Mouse (Mus musculus) intestine, postnatal 0 days (tissue): ENCODE data around the gene Rpl9-ps6. TPM values are rescaled to one million over a fixed set of nuclear protein-coding genes. Genes with fewer than 3 reads are reported as not detected.

Source experiments
- ATAC-seq: fragments of 200-750 bp; cut with Nextera tagmentation; 2 replicates; pipeline ENCODE4 v1.8.0; 2017; ENCODE audit warnings: mild to moderate bottlenecking, moderate TSS enrichment, moderate library complexity
- H3K27ac ChIP-seq: fragments of 300-500 bp; sonication (generic); 2 replicates; pipeline ENCODE4 v1.5.1; 2014; ENCODE audit warnings: mild to moderate bottlenecking, low read depth, low read length, moderate library complexity
- H3K27me3 ChIP-seq: fragments of 300-500 bp; sonication (generic); replicated peaks from 2 replicates; pipeline ENCODE4 v1.6.1; 2014; ENCODE audit warnings: low read length, mixed read lengths; ENCODE audit not compliant: control insufficient read depth, insufficient read depth
- H3K36me3 ChIP-seq: fragments of 300-500 bp; sonication (generic); 2 replicates; pipeline ENCODE4 v1.6.1; 2014; ENCODE audit warnings: mild to moderate bottlenecking, moderate library complexity; ENCODE audit not compliant: control insufficient read depth, insufficient read depth
- H3K4me1 ChIP-seq: fragments of 300-500 bp; sonication (generic); replicated peaks from 2 replicates; pipeline ENCODE4 v1.6.1; 2014; ENCODE audit warnings: antibody characterized with exemption, low read length, mixed read lengths; ENCODE audit not compliant: control insufficient read depth, insufficient read depth
- H3K4me2 ChIP-seq: fragments of 300-500 bp; sonication (generic); replicated peaks from 2 replicates; pipeline ENCODE4 v1.6.1; 2014; ENCODE audit warnings: low read depth, mild to moderate bottlenecking, moderate library complexity
- H3K4me3 ChIP-seq: fragments of 300-500 bp; sonication (generic); 2 replicates; pipeline ENCODE4 v1.5.1; 2014; ENCODE audit warnings: low read depth, low read length
- H3K9ac ChIP-seq: fragments of 300-500 bp; sonication (generic); 2 replicates; pipeline ENCODE4 v1.6.1; 2014; ENCODE audit warnings: mild to moderate bottlenecking, low read depth, low read length
- H3K9me3 ChIP-seq: fragments of 300-500 bp; sonication (generic); 2 replicates; pipeline ENCODE4 v1.6.1; 2016; ENCODE audit warnings: mixed run types; ENCODE audit not compliant: control insufficient read depth
- CTCF ChIP-seq: sonication (generic); IDR thresholded peaks from 2 replicates; pipeline ENCODE4 v1.5.1; 2016; ENCODE audit warnings: low read depth, mild to moderate bottlenecking, control low read depth, antibody characterized with exemption, moderate library complexity
- WGBS: fragments of 180-500 bp; shearing (Covaris S2); extraction: QIAGEN DNeasy Blood & Tissue Kit; methylation state at CpG from one replicate; pipeline ENCODE4 v1.1.7; 2014; 5-methylcytosine and 5-hydroxymethylcytosine counted together
- polyA plus RNA-seq: library from polyadenylated mRNA; unstranded; fragments of >200 nt; fragmentation: Nextera tagmentation; extraction: Ambion mirVana; gene quantifications from 2 replicates; pipeline ENCODE4 v1.2.1, GENCODE M21; 2015

Rpl9-ps6 gene
- polyA plus RNA-seq = 89.1 and 99.6 TPM in 2 replicates

DNA sequence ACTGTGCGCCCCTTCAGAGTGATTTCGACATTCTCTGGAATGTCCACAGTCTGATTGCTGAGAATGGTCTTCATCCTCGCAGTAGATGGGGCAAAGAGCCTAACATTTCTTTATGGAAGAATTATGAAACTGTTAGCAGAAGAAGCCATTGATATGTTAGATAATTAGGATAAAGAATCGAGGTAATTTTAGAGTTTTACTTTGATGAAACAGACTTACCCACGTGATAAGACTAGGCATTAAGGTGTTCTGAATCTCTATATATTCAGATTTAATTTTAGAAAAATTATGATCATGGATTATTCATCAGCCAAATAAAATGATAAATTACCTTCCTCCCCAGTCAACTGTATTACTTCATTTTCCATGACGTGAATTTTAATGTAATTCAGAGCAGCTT, at the start of gene Rpl9-ps6:
Rpl9-ps6 (minus strand) TSS at position 101 of the 400 bp plus-strand sequence.
- no peak within 1 kb of the TSS for H3K4me3 ChIP-seq
- no peak for TF ChIP-seq CTCF
- ATAC-seq = no peak
- no peak within 1 kb of the TSS for H3K27ac ChIP-seq
- H3K27me3 ChIP-seq = no peaks in the 10 kb centered on the region
- no peaks in the 10 kb centered on the region for H3K36me3 ChIP-seq
- H3K9ac ChIP-seq = no peak within 1 kb of the TSS
- WGBS = 80% methylated on average over 5 of the region's 6 CpGs
- H3K4me2 ChIP-seq = no peak within 1 kb of the TSS
- H3K4me1 ChIP-seq = 0 out of 2 replicates have a peak, but pooled peaks cover 4% of the 10 kb centered on the region
- H3K9me3 ChIP-seq = no peaks in the 10 kb centered on the region

- TF ChIP-seq CTCF = peak; percentile 57
- ATAC-seq = no peak
- Histone ChIP-seq H3K4me1 (0 out of 2 replicates have a peak, but pooled peaks cover 2% of the 10 kb centered on the region), H3K27me3 (no peaks in the 10 kb centered on the region), H3K36me3 (peaks cover 36% of the 10 kb centered on the region), H3K27ac (no peak overlapping the region), H3K9me3 (no peaks in the 10 kb centered on the region), H3K9ac (no peak overlapping the region), H3K4me3 (no peak overlapping the region), H3K4me2 (no peak overlapping the region)
- 46% methylated on average over 1 of the region's 1 CpGs for WGBS
Measured at GRCm38 (mm10) chr19:32512518-32512917, 46.1 kb upstream of the Rpl9-ps6 start.

GRCm38 (mm10) chr19:32510962-32511361, 44.6 kb upstream of the Rpl9-ps6 start:
- WGBS = 53% methylated on average over 6 of the region's 6 CpGs
- H3K27me3 ChIP-seq = no peaks in the 10 kb centered on the region
- H3K36me3 ChIP-seq = peaks cover 29% of the 10 kb centered on the region
- H3K27ac ChIP-seq = peak overlapping the region; percentile 67
- peak; percentile 83 for ATAC-seq
- H3K4me3 ChIP-seq = no peak overlapping the region
- no peak for TF ChIP-seq CTCF
- H3K9me3 ChIP-seq = no peaks in the 10 kb centered on the region
- peak overlapping the region; percentile 25; the same call in 1 of the 2 replicates for H3K4me2 ChIP-seq
- H3K4me1 ChIP-seq = 0 out of 2 replicates have a peak, but pooled peaks cover 5% of the 10 kb centered on the region
- no peak overlapping the region for H3K9ac ChIP-seq

DNA sequence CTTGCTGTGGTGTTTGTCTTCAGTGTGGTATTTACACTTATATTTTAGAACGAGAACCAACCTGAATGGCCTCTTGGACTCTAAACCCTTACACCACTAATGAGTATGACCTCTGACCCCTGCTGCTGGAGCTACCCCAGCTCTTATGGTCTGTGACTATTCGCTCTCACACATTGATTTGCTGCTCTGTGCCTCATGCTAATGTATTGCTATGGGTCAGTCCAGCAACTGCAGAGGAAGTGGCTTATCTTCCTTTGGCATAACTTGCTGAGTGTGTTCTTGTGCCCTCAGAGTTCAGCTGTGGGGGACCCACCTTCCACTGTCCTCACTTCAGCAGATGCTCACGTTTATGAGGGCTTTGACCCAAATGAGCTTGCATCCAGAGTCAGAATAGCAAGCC, 43.9 kb upstream of the Rpl9-ps6 start:
- no peak overlapping the region for H3K9ac ChIP-seq
- H3K4me3 ChIP-seq = no peak overlapping the region
- peak; percentile 65 for ATAC-seq
- no peak for TF ChIP-seq CTCF
- H3K27ac ChIP-seq = peak overlapping the region; percentile 67
- H3K27me3 ChIP-seq = no peaks in the 10 kb centered on the region
- 39% methylated on average over 3 of the region's 3 CpGs for WGBS
- 0 out of 2 replicates have a peak, but pooled peaks cover 5% of the 10 kb centered on the region for H3K4me1 ChIP-seq
- H3K9me3 ChIP-seq = no peaks in the 10 kb centered on the region
- H3K36me3 ChIP-seq = peaks cover 25% of the 10 kb centered on the region
- peak overlapping the region; percentile 25; the same call in 1 of the 2 replicates for H3K4me2 ChIP-seq

- peaks cover 6% of the 10 kb centered on the region; the same call in 1 of the 2 replicates for H3K36me3 ChIP-seq
- H3K4me2 ChIP-seq = no peak overlapping the region
- ATAC-seq = peak; percentile 43
- H3K9me3 ChIP-seq = no peaks in the 10 kb centered on the region
- whole genome bisulfite sequencing = 53% methylated on average over 9 of the region's 9 CpGs
- H3K27ac ChIP-seq = peak overlapping the region; percentile 66
- H3K27me3 ChIP-seq = no peaks in the 10 kb centered on the region
- H3K4me1 ChIP-seq = 0 out of 2 replicates have a peak, but pooled peaks cover 8% of the 10 kb centered on the region
- no peak for TF ChIP-seq CTCF
- no peak overlapping the region for H3K4me3 ChIP-seq
- H3K9ac ChIP-seq = no peak overlapping the region
Measured at GRCm38 (mm10) chr19:32507526-32507925, 41.1 kb upstream of the Rpl9-ps6 start.

GRCm38 (mm10) chr19:32507100-32507499, 40.7 kb upstream of the Rpl9-ps6 start:
- H3K27ac ChIP-seq = peak overlapping the region; percentile 66; the same call in 1 of the 2 replicates
- TF ChIP-seq CTCF = no peak
- H3K4me3 ChIP-seq = no peak overlapping the region
- 86% methylated on average over 6 of the region's 6 CpGs for WGBS
- H3K9ac ChIP-seq = no peak overlapping the region
- no peaks in the 10 kb centered on the region for H3K9me3 ChIP-seq
- H3K27me3 ChIP-seq = no peaks in the 10 kb centered on the region
- ATAC-seq = no peak; the same call in 1 of the 2 replicates
- 0 out of 2 replicates have a peak, but pooled peaks cover 8% of the 10 kb centered on the region for H3K4me1 ChIP-seq
- no peak overlapping the region for H3K4me2 ChIP-seq
- peaks cover 5% of the 10 kb centered on the region; the same call in 1 of the 2 replicates for H3K36me3 ChIP-seq
